Mouse (Mus musculus) adrenal gland, adult 2 months (tissue): ENCODE results near the gene Rab29. TPM values are rescaled to one million over a fixed set of nuclear protein-coding genes. Genes with fewer than 3 reads are reported as not detected.
"Not testable (repeated sequence)": the region's sequence is repeated elsewhere in the genome, so short reads cannot be mapped to it uniquely, and the experiment has no call there.

ENCODE experiments used
- DNase-seq: peaks from one replicate; pipeline ENCODE4 v3.0.0; 2021
- long read RNA-seq: library from polyadenylated mRNA; stranded (forward); transcript quantifications from one replicate; pipeline ENCODE4 v2.0.0, GENCODE M21; 2021
- polyA plus RNA-seq: library from polyadenylated mRNA; depleted of rRNA; stranded (reverse); fragments of >200 nt; gene quantifications from 2 replicates; pipeline ENCODE4 v1.2.3, GENCODE M21; 2012; rRNA removed
- total RNA-seq, 2 experiments: library from RNA; stranded (reverse); gene quantifications; 2 replicates each; pipeline ENCODE4 v1.2.3; 2021

Gene Rab29
- total RNA-seq, result 10 to 100 TPM; 15.1 to 28.7 TPM
- 18.7 and 24.3 TPM in 2 replicates for polyA plus RNA-seq
- long read RNA-seq, transcript Rab29-202 (5 exons, 1,202 nt), result major isoform, 16 of 22 reads
- long read RNA-seq, partial matches to known transcripts, result 0 of 22 reads
- long read RNA-seq, other reads (novel, unspliced or antisense), result 2 of 22 reads

DNA sequence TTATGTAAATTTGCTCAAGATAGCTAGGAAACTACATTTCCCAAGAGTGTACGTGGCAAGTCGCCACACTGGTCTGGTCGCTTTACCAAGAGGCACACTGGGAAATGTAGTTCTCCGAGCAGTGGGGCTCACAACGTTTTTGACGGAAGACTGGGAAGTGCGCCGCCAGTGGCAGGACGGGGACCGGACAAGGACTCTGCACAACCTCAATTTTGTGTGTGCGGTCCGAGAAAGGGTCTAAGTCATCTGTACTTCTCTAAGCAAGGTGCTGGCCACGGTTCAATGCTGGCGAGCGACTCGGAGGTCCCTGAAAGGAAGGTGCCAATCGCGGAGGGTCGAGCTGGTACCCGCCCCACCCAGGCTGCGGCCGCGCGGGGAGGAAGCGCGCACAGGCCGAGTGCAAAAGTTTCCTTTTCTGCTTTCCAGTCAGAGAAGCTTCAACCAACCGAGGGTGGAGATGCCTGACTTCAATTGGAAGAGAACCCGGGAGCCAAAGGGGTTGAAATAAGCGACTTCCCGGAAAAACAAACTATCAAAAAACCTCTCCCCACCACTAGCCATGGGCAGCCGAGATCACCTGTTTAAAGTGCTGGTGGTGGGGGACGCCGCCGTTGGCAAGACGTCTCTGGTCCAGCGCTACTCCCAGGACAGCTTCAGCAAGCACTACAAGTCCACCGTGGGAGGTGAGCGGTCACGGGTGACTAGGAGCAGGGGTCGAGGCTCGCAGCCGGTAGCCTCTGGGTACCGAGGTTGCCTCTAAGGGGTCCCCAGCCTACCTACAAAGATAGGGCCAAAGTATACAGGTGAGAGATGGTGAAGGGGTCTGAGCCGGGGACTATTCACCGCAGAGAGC, at the start of gene Rab29:
Gene Rab29, plus strand, starts transcription at position 132 of the 853 bp plus-strand sequence.
- DNase-seq, result peak; percentile 93

DNA sequence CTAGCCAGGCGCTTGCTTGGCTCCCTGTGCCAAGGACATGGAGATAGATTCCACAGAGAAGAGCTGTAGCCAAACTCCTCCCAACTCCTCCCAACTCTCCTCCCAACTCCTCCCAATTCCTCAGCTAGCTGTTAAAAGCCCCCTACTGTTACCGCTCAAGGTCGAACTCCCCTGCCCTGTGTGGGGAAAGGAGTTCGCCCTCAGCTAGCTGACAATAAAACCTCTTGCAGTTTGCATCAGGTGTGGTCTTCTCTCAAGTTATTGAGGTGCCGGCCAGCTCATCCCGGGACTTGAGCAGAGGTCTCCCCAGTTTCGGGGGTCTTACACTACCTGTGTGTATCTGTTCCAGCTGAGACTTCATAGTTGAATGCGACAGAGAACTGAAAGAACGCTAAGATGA, 46.7 kb upstream of the Rab29 start:
- DNase-seq, result not testable (repeated sequence)

DNA sequence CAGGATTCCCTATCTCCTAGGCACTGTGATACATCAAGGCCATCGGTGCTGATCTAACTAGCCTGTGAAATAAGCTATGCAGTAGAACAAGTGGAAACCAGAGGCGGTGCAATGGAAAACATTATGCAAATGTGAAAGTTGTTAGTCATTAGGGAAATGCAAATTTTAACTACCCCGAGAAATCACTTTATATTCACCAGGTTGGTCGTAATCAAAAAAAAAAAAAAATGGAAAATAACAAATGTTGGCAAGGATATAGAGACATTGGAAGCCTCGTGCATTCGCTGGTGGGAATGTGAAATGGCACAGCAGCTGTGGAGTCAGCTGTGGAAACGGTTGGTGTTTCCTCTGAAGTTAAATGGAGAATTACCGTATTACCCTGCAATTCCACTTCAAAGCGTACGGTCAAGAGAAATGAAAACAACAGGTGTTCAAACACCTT, 46.1 kb upstream of the Rab29 start:
- DNase-seq, result no peak

DNA sequence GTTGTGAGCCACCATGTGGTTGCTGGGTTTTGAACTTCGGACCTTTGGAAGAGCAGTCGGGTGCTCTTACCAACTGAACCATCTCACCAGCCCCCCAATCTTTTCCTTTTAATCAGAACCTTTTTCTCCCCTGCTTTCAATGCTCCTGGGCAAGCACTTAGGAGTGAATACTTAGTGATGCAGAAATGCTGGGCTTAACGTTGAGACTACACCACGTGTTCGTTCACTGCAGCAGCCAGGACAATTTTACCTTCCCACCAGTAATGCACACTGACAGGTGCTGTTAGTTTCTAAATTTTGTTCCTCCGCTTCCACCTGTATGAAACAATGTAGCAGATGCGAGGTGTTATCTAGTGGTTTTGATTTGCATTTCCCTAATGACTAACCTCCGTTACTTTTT, 44.7 kb upstream of the Rab29 start:
- DNase-seq, result no peak

DNA sequence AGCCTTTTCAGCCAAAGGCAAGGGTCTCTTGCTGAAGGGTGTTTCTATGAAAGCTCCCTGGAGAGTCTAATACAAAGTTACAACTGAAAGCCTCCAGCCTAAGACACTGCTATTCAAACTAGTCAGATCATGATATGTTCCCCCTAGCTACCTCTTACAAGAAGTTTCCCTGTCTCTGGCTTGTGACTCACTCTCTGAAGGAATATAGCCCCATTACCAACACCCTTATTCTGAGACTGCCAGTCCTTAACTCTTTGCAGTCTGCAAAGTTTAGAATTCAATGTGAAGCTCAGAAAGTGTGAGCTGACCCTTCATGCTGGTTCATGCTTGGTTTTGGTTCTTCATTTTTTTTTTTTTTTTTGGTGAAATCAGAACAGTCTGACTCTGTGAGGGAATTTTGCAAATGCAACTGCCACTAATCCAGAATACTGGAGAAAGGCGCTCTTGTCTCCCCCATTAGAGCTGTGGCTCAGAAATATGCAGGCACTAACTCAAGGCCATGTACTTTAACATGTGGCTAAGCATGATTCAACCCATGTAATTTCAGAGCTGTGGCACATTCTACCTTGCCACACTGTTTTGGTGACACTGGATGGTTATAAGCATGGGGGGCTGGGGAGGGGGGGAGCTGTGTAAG, 44.0 kb upstream of the Rab29 start:
- DNase-seq, result no peak

DNA sequence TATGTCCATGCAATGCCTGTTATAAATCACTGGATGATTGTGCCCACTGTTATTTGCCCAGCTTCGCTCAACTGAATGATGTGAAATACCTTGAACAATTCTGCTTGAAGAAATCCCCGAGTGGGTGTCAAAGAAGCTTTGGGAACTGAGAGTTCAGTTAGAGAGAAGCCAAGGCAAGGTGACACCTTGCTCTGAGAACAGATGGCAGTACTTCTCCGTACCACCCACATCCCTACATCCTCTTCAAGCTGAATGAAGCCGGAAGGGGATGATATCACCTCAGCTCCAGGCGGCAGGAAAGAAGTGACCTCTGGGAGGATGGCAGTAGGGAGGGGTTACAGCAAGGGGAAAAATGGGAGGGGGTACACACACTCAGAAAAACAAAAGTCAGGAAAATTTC, 43.5 kb upstream of the Rab29 start:
- DNase-seq, result peak; percentile 54

DNA sequence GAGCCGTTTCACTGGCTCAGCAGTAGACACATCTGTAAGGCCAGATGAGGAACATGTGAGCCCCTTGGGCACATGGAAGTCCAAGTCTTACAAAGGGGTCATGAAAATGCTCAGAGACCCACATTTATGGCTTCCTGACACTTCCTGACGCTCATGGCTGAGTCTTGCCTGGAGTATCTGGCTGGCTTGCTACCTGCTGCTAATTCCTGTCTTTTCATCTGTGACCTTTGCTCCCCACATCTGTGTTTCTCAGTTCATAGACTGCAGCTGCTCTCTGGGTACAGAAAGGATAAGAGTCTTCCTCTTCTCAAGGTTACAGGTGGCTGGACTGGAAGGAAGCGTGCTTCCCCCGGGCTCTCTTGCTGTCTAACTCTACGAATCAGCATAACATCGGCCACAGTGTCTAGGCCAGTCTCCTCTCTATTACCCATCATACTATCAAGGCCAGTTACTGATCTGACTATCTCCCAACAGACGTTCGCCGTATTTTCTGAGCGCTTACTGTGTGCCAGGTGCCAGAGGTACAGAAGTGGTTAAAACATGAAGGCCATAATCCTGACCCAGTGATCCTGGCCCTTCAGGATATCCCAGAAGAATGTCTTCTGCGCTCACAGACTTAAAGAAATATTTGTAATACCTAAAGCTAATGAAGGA, 42.4 kb upstream of the Rab29 start:
- no peak for DNase-seq

DNA sequence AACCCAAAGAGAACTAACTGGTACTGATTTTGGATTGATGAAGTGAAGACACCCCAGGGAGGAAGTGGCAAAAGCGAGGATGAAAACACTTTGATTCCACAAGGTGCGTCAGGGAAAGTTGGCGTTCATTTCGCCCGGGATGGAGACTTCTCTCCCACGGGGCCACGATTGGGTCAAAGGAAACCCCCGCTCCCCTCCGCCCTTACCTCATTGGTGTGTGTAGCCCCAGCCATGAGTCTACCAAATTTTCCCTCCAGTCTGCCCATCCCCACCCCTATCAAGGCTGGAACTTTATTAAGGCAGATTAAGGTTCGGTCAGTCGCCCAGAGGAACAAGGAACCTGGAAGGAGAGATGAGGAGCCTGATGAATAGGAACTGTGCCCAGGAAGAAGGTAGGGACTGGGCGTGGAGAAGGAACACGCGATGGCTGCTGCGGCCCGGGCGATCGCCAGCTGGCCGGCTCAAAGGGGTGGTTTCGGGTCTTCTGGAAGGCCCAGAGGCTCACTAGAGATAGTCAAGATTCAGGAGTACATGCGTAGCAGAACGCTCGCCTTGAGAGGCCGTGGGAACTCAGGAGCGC, 39.7 kb upstream of the Rab29 start, which contains the start of gene Slc41a1:
Gene Slc41a1, plus strand, starts transcription at position 287 of the 580 bp plus-strand sequence.
- DNase-seq, result no peak

DNA sequence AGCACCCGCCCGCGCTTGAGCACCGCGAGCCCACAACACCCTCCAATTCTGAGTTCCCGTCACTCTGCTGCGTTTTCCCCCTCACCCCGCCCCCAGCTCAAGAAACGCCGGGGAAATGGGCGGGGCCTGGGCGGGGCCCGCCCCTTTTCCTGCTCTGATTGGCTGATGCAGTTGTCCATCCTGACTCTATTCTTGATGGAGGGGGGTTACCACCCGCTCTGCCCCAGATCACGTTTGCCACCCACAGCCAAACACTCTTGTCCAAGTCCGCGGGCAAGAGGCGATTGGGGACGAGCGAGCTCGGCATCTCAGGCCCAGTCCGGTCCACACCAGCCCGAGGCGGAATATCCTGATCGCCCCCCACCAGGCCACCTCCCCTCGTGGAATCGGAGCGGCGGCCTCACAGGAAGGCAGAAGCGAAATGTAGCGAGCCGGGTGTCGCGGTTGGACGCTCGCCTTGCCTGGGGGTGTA, 39.2 kb upstream of the Rab29 start:
- DNase-seq, result peak; percentile 98

DNA sequence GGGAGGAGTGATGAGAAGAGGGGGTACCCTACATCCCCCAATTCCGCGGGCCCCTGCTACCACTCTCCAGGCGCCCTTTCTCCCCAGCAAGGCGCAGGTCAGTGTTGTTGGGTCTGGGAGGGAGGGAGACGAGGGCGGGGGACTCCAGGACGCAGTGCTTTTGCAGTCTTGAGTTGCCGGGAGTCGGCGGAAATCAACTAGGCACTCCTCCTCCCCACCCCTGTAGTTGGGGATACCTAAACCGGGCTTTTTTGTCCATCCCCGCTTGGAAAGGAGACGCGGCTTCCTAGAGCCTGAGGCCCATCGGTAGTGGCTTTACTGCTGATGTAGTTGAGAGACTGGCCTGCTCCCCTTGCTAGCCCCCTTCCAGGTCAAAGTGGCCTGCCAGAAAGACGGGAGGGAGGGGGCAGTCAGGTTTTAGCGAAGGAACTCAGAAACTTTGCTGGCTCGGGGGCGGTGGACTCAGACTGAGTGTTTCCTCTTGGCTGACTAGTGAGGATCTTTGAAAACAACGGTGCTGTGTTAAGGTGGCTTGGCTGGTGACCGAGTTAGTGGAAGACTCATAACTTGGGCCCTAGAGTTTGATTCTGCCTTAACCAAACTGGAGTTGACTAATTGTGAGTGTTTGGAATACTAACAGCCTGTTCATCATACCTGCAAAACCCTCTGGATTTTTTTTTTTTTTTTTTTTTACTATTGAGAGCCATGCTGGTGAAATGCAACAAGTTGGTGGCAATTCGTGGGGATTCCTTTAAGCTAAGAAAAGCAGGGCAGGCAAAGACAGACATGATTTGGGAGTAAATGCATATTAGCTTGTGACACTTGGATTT, 38.5 kb upstream of the Rab29 start:
- peak; percentile 66 for DNase-seq

DNA sequence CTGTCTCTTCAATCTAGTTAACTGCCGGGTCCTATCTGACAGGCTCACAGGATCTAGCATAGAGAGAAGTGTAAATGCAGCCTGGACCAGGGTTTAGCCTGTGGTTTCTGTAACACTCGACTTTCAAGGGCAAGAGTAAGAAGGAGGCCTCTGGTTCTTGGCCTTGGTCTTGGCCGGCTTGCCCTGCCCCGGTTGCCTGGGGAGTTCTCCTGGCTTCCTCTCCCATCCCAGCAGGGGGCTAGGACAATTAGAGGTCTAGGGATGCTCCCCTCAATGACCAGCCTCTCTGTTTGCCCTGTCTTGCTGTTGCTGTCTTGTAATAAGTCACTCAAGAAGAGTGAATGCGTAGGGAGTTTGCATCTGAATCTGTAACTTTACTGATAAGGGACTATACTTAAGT, 37.7 kb upstream of the Rab29 start:
- no peak for DNase-seq

DNA sequence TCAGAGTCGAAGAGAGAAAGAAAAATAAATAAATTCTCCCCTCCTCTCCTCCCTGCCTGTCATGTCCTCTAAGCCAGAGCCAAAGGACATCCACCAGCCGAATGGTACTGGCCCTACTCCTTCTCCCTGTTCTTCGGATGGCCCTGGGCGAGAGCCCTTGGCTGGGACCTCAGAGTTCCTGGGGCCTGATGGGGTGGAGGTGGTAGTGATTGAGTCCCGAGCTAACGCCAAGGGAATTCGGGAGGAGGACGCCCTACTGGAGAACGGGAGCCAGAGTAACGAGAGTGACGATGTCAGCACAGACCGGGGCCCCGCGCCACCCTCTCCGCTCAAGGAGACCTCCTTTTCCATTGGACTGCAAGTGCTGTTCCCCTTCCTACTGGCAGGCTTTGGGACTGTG, 36.5 kb upstream of the Rab29 start:
- no peak for DNase-seq

DNA sequence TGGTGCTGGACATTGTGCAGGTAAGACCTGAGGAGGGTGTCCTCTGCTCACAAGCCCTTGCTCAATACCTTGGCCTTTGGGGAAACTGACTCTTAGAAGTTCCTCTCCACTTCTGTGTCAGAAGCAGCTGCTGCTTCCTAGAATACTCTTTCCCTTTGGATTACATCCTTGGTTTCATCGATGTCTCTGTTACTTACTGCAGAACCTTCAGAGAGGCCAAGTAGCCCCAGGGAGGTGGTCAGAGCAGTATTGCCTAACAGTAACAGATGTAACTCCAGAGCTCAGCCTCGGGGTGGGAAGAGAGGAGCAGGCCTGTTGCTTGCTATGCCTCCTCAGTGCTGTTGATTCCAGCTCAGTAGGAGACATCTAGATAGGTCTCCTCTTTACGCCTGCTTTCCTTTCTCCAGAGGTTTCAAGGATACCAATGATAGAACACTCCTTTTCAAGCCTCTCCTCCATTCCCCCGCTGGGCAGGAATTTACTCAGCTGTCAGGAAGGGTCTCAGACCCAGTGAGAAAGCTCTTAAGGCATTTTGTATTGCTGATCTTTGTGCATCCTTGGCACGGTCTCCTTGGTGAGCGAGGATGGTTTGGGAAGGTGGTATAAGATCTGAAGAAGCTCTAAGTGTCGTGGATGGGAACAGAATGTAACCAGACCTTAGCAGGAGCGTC, 35.9 kb upstream of the Rab29 start:
- DNase-seq, result no peak

DNA sequence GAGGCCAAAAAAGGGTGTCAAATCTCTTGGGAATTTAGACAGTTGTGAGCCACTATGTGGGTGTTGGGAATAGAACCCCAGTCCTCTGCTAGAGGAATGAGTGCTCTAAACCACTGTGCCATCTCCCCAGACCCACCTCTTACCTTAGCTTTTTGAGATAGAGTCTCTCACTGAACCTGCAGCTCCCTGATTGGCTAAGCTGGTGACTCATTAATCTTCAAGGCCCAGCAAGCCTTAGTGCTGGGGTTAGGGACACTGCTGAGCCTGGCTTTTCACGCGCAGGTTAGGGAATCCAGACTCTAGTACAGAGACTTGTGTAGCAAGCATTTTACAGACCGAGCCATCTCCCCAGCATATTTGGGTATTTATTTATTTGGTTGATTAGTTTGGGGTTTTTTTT, 30.0 kb upstream of the Rab29 start:
- peak; percentile 54 for DNase-seq

DNA sequence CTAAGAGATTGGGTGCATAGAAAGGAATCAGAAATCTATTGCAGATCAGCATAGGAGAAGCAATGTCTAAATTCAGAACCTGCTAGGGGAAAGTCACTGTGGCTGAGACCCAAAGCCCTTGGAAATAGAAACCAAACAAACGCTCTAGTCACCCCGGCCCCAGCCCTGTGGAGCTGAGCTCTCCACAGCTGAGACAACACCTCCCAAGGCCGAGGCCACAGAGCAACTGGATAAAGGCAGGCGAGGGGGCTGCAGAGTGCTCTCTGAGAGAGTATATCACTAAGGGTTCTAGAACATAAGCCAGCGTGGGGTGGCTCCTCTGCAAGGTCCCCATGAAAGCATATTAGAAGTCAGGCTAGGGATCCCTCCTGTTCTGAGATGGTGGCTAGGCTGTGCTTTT, 28.5 kb upstream of the Rab29 start:
- DNase-seq, result peak; percentile 65

DNA sequence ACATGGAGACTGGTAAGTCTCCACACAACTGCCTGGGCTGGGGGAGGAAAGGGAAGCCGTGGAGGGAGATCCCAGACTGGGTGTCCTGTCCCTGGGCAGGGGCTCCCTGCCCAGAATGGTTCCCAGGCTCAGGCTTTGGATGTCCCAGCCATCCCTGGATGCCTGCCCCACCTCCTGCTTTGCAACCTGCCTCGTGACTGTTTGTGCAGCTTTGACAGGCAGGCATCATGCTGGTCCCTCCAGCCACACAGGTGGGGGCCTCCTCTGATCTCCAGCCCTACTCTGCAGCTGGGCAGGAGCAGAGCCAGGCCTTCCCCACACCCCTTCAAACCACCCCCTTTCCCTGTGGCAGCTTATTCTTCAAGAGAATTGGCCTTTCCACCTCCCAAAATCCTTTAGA, 27.7 kb upstream of the Rab29 start:
- DNase-seq, result peak; percentile 20

DNA sequence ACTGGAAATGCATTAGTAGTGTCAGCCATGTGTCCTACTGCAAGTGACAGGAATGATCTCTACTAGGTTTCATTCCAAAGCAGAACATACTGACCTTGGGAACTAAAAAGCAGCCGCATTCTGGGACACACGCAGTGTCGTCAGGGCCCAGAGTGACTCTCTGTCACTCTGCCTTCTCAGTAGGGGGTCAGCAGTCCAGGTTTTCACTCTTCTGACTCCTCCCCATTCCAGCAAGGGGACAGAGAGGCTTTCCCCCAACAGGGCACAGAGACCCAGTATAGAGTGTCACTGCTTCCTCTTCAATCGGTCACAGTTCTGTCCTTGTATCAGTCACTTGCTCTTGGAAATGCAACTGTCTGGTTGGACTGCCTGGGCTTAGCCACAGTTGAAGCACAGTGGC, 24.8 kb upstream of the Rab29 start:
- DNase-seq, result peak; percentile 65

DNA sequence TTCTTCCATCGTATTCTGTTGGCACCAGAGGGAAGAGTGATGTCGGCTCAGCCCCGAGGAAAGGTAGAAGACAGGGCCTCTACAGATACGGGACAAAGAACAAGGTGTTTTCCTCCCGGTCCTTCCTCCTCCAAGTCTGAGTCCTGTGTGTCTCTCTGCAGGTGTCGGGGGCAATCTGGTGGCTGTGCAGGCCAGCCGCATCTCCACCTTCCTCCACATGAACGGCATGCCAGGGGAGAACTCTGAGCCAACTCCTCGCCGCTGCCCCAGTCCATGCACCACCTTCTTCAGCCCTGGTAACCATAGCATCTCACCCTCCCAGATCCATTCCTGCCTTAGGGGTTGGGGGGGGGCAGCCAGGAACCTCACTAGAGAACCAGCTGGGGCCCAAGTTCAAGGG, 23.3 kb upstream of the Rab29 start:
- no peak for DNase-seq

DNA sequence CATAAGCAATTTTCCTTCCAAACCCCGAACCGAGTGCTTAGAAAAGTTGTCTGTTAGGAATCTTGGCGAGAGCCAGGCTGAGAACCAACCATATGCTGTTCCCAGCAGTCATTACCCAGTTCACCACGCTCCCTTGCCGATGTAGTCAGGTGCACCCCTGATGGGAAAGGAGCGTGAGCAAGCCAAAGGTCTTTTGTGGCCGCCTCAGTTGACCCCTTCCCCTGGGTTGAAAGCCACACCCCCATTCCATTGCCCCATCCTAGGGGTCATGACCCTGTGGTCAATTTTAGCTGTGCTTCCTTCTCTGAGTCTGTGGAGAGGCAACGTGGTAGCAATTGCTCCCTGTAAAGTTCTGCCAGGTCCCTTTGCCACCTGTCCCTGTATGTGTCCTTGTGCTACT, 22.1 kb upstream of the Rab29 start:
- peak; percentile 20 for DNase-seq

DNA sequence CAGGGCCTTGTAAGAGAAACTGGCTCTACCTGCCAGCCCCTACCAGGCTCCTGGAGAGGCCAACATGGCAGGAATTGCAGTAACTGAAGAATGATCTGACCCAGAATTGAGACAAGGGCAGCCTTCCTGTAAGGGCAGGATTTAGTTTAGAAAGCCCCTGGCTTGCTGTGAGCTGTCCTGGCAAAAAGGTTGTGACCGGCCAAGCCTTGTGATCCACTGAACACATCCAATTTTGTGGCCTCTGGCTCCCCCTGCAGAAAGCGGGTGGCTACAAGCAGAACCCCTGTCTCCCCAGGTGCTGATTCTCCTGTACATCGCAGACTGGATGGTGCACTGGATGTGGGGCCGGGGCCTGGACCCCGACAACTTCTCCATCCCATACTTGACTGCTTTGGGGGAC, 20.8 kb upstream of the Rab29 start:
- peak; percentile 77 for DNase-seq

DNA sequence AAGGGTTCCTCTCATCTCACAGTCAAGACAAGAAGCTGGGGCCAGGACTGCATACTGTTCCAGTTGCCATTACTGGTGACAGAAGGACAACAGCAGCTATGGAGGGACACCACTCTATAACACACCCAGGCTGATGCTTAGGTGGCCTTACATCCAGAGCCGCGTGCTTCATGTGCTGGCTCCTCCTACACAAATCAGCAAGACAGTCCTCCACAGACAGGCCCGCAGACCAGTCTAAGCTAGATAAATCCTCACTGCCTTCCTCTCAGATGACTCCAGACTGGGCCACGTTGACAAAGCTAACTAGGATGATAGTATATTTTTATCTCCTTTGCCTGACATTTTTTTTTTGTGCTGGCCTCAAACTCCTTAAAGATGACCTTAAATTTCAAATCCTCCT, 5.2 kb upstream of the Rab29 start:
- no peak for DNase-seq
